ENCODE assay signal across 10 mouse cellular contexts in the genomic region with DNA sequence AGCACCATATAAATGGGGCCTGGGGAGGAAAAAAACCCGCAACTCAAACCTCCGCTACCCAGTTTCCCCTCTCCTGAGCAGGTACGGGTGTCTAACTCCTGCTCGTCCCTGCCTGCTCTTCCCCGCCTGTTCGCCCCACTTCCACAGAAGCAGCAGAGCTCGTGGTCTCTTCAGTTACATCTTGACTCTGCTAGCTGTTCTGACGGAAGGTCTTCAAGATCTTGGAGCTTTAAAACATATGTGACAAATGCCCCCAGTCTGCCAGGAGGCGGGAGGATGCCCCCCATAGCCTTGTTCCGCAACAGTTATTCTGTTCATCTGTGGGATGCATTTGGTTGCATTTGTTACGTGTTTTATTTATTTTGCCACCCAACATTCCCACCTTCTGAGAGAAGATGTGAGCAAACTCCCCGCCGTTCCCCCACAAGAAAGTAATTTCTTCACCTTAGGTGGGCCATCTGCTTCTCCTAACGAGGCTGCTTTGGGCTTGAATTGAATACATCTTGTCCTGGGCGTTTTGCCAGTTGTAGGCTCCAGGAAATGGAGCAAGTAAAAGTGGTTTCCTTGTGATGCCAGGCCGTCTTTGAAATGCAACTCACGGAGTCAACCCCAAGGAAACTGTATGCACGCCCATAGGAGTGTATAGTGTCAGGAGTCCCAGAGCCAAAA. TPM values are rescaled to one million over a fixed set of nuclear protein-coding genes. Genes with fewer than 3 reads are reported as not detected.
DNase-seq lines count a peak whose midpoint lies in the region; ATAC-seq and TF ChIP-seq lines count a peak whose summit lies in the region.
"Had no signal": no experiment of that assay in that cellular context is flagged by ENCODE, and none has a peak within 500 bp of the region (broad histone marks: within the 10 kb centered on the region; RNA-seq: fewer than 3 reads in every experiment).

No protein-coding gene starts in this region.

- H3K4me2 ChIP-seq in forebrain, embryonic 13.5 days, result peak overlapping the region; percentile 32
- no peak overlapping the region for H3K4me2 ChIP-seq in intestine, embryonic 16.5 days (ENCODE audit: low read depth, low read length)

- H3K9ac ChIP-seq in forebrain, embryonic 13.5 days, result no peak overlapping the region
- no peak overlapping the region for H3K9ac ChIP-seq in intestine, embryonic 16.5 days (ENCODE audit: low read depth, low read length)

- H3K9me3 ChIP-seq in forebrain, embryonic 13.5 days (replicated peaks), result no peaks in the 10 kb centered on the region
- no peaks in the 10 kb centered on the region for H3K9me3 ChIP-seq in forebrain, embryonic 10.5 days
- no peaks in the 10 kb centered on the region for H3K9me3 ChIP-seq in intestine, embryonic 16.5 days (ENCODE audit: control insufficient read depth, low read length)

- no peak for TF ChIP-seq CTCF in layer of hippocampus, adult 2 months (conservative IDR thresholded peaks at IDR 0.05)

- WGBS in forebrain, embryonic 13.5 days, result 43% methylated on average over 18 of the region's 18 CpGs
- WGBS in forebrain, embryonic 10.5 days, result 73% methylated on average over 18 of the region's 18 CpGs
- WGBS in intestine, embryonic 16.5 days, result 51% methylated on average over 18 of the region's 18 CpGs

- ATAC-seq in forebrain, embryonic 13.5 days, result peak; percentile 76
- peak; percentile 66 for ATAC-seq in megakaryocyte-erythroid progenitor cell, adult 5-6 weeks (replicated peaks; ENCODE audit: low FRiP score, low TSS enrichment, poor library complexity, severe bottlenecking)
- no peak for ATAC-seq in intestine, embryonic 16.5 days

- H3K27me3 ChIP-seq in forebrain, embryonic 13.5 days, result no peaks in the 10 kb centered on the region
- no peaks in the 10 kb centered on the region for H3K27me3 ChIP-seq in forebrain, embryonic 10.5 days (ENCODE audit: poor library complexity, severe bottlenecking)
- H3K27me3 ChIP-seq in intestine, embryonic 16.5 days (replicated peaks; ENCODE audit: control insufficient read depth, insufficient read depth, low read length), result no peaks in the 10 kb centered on the region
- H3K27me3 ChIP-seq: CH12.LX had no signal

- peak overlapping the region; percentile 65; the same call in 1 of the 2 replicates for H3K27ac ChIP-seq in forebrain, embryonic 13.5 days
- no peak overlapping the region for H3K27ac ChIP-seq in forebrain, embryonic 10.5 days
- H3K27ac ChIP-seq in layer of hippocampus, adult 2 months, result no peak overlapping the region
- H3K27ac ChIP-seq in intestine, embryonic 16.5 days (ENCODE audit: low read length), result no peak overlapping the region

- DNase-seq in forebrain, embryonic 10.5 days (ENCODE audit: extremely low spot score, low spot score), result no peak
- peak; percentile 14 for DNase-seq in CD4-positive helper T cell, adult 2 months (ENCODE audit: low read depth, low spot score)
- peak; percentile 84 for DNase-seq in cerebellum, adult 9-11 months
- DNase-seq in layer of hippocampus, adult 2 months (ENCODE audit: low spot score in 2 of 2), result peak; percentile 39 to 48
- DNase-seq in urinary bladder, postnatal 14 days (ENCODE audit: low spot score), result no peak

- H3K4me1 ChIP-seq in forebrain, embryonic 13.5 days, result peaks cover 12% of the 10 kb centered on the region
- H3K4me1 ChIP-seq in forebrain, embryonic 10.5 days, result peaks cover 5% of the 10 kb centered on the region
- H3K4me1 ChIP-seq in intestine, embryonic 16.5 days (ENCODE audit: control insufficient read depth, insufficient read depth, low read length), result no peaks in the 10 kb centered on the region

- no peak overlapping the region for H3K4me3 ChIP-seq in forebrain, embryonic 13.5 days
- no peak overlapping the region for H3K4me3 ChIP-seq in forebrain, embryonic 10.5 days
- peak overlapping the region; percentile 2; the same call in 1 of the 2 replicates for H3K4me3 ChIP-seq in layer of hippocampus, adult 2 months
- H3K4me3 ChIP-seq in intestine, embryonic 16.5 days (ENCODE audit: low read length), result no peak overlapping the region
- H3K4me3 ChIP-seq: erythroblast, embryonic 14.5 days had no signal

- H3K36me3 ChIP-seq in forebrain, embryonic 13.5 days (ENCODE audit: poor library complexity, severe bottlenecking), result no peaks in the 10 kb centered on the region
- H3K36me3 ChIP-seq in forebrain, embryonic 10.5 days (replicated peaks), result no peaks in the 10 kb centered on the region
- no peaks in the 10 kb centered on the region for H3K36me3 ChIP-seq in intestine, embryonic 16.5 days (ENCODE audit: control insufficient read depth, insufficient read depth, low read length)

RNA-seq across cellular contexts. Expression of a gene that starts 19.8 kb away (rescaled TPM):
- polyA plus RNA-seq in forebrain, embryonic 13.5 days (2015; fragmentation: Nextera tagmentation; extraction: Ambion mirVana), result 0.89 and 0.92 TPM in 2 replicates
- polyA plus RNA-seq in forebrain, embryonic 10.5 days (2016; fragmentation: Nextera tagmentation; extraction: Ambion mirVana), result not detected in 2 replicates
- total RNA-seq in layer of hippocampus, adult 2 months (2021), result 10 to 100 TPM; 59.4 to 60.9 TPM
- not detected in 2 replicates for total RNA-seq in megakaryocyte-erythroid progenitor cell, adult 5-6 weeks (2014; fragmentation: Nextera tagmentation)
- not detected in 2 replicates for total RNA-seq in megakaryocyte-erythroid progenitor cell, adult 5-6 weeks (2017)
- 0.27 TPM in 1 of 2 replicates, not detected in the other for polyA plus RNA-seq in intestine, embryonic 16.5 days (2015; fragmentation: Nextera tagmentation; extraction: Ambion mirVana)
- total RNA-seq: CH12.LX had no signal
- polyA plus RNA-seq: erythroblast, embryonic 14.5 days had no signal

RNA-seq across cellular contexts. Expression of a gene that starts 51.8 kb away (rescaled TPM):
- polyA plus RNA-seq in forebrain, embryonic 13.5 days (2015; fragmentation: Nextera tagmentation; extraction: Ambion mirVana), result 96.4 and 106 TPM in 2 replicates
- polyA plus RNA-seq in forebrain, embryonic 10.5 days (2016; fragmentation: Nextera tagmentation; extraction: Ambion mirVana), result 83.3 and 91.6 TPM in 2 replicates
- total RNA-seq in layer of hippocampus, adult 2 months (2021), result 10 to 100 TPM; 10.4 to 12.6 TPM
- 18.0 and 22.8 TPM in 2 replicates for total RNA-seq in megakaryocyte-erythroid progenitor cell, adult 5-6 weeks (2014; fragmentation: Nextera tagmentation)
- 83.8 and 89.2 TPM in 2 replicates for total RNA-seq in megakaryocyte-erythroid progenitor cell, adult 5-6 weeks (2017)
- 20.6 and 21.7 TPM in 2 replicates for polyA plus RNA-seq in intestine, embryonic 16.5 days (2015; fragmentation: Nextera tagmentation; extraction: Ambion mirVana)

Comparison
In these comparisons a context has a peak if more than half of its experiments do, and no peak if none do; other contexts are left out.
1. DNase-seq: peak in CD4-positive helper T cell, adult 2 months (single experiment), cerebellum, adult 9-11 months (single experiment) and layer of hippocampus, adult 2 months (2 of 2); none in forebrain, embryonic 10.5 days (single experiment) and urinary bladder, postnatal 14 days (single experiment).